Mouse (Mus musculus): ENCODE results near the gene Kcnk10. TPM values are rescaled to one million over a fixed set of nuclear protein-coding genes. Genes with fewer than 3 reads are reported as not detected.
"Not testable (repeated sequence)": the region's sequence is repeated elsewhere in the genome, so short reads cannot be mapped to it uniquely, and the experiment has no call there.

The Kcnk10 gene
- polyA plus RNA-seq (2015; fragmentation: Nextera tagmentation; extraction: Ambion mirVana): 3.0 and 3.9 TPM in 2 replicates

GRCm38 (mm10) chr12:98577861-98578360 is at the start of gene Kcnk10:
Gene Kcnk10, minus strand, starts transcription at chr12:98578310.
- H3K4me2 ChIP-seq (replicated peaks; ENCODE audit: low read depth): no peak within 1 kb of the TSS
- under 1% methylated on average over 22 of the region's 22 CpGs for WGBS
- no peaks in the 10 kb centered on the region for H3K36me3 ChIP-seq (ENCODE audit: control insufficient read depth, insufficient read depth, low read length)
- no peaks in the 10 kb centered on the region for H3K4me1 ChIP-seq (replicated peaks; ENCODE audit: control insufficient read depth, insufficient read depth)
- H3K27me3 ChIP-seq (ENCODE audit: control insufficient read depth, insufficient read depth, low read length): peaks cover 10% of the 10 kb centered on the region; the same call in 1 of the 2 replicates
- TF ChIP-seq CTCF (IDR thresholded peaks at IDR 0.05; ENCODE audit: low read depth) (no peak), EP300 (optimal IDR thresholded peaks at IDR 0.05) (no peak)
- ATAC-seq (ENCODE audit: low FRiP score, low TSS enrichment) (no peak), DNase-seq (ENCODE audit: low spot score) (no peak)
- no peak within 1 kb of the TSS for H3K4me3 ChIP-seq (ENCODE audit: low read depth, low read length)
- no peaks in the 10 kb centered on the region for H3K9me3 ChIP-seq (ENCODE audit: control insufficient read depth, low read length)
- H3K9ac ChIP-seq (ENCODE audit: low read length): no peak within 1 kb of the TSS
- H3K27ac ChIP-seq (replicated peaks): no peak within 1 kb of the TSS

DNA sequence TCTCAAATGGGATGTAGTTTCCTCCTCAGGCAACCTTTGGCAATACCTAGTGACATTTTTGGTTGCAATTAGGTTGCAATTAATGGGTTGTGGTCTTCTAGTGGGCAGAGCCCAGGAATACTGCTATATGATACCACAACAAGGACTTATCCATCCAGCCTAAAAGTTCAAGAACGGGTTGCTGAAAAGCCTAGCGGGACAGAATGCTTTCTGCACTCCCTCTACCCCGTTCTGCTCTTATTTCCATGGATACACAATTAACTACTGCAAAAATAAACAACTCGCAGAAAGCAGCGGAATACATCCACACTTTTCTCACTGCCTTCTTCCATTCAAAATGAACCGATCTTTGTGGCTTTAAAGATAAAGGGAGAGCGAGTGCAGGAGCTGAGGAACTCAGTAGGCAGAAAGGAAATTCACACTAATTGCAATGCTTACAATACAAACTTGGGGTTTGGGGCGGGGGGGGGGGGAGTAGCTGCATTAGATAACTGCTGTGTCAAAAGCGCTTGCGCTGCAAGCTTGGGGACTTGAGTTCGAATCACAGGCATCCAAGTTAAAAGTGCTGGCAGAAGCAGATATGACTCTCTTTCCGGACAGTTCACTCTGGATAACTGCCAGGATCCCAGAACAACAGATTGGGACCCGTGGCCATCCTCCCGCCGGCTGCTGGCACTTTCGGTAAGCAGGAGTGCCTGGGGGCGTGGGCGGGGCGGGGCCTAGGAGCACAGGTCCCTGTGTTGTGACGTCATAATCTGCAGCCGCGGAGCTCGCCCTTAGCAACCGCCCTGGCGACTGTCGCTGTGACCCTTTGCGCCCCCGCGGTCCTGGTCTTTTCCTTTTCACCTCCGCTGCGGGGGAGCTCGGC is 49.5 kb upstream of the Kcnk10 start, which contains the start of gene Spata7:
Gene Spata7 (plus strand): TSS at position 766 of the 868 bp plus-strand sequence.
- WGBS: 1% methylated on average over 32 of the region's 32 CpGs
- Histone ChIP-seq H3K9me3 (ENCODE audit: control insufficient read depth, low read length) (no peaks in the 10 kb centered on the region), H3K36me3 (ENCODE audit: control insufficient read depth, insufficient read depth, low read length) (no peaks in the 10 kb centered on the region), H3K4me2 (replicated peaks; ENCODE audit: low read depth) (peak within 1 kb of the TSS; percentile 79), H3K9ac (ENCODE audit: low read length) (peak within 1 kb of the TSS; percentile 71), H3K4me3 (ENCODE audit: low read depth, low read length) (peak within 1 kb of the TSS; percentile 79), H3K27me3 (ENCODE audit: control insufficient read depth, insufficient read depth, low read length) (no peaks in the 10 kb centered on the region), H3K4me1 (replicated peaks; ENCODE audit: control insufficient read depth, insufficient read depth) (no peaks in the 10 kb centered on the region), H3K27ac (replicated peaks) (no peak within 1 kb of the TSS)
- DNase-seq (ENCODE audit: low spot score) (peak; percentile 89), ATAC-seq (ENCODE audit: low FRiP score, low TSS enrichment) (peak; percentile 96)
- TF ChIP-seq CTCF (IDR thresholded peaks at IDR 0.05; ENCODE audit: low read depth) (no peak), EP300 (optimal IDR thresholded peaks at IDR 0.05) (no peak)

GRCm38 (mm10) chr12:98623266-98623665 is 45.2 kb upstream of the Kcnk10 start:
- DNase-seq (ENCODE audit: low spot score); H3K4me1 ChIP-seq (replicated peaks; ENCODE audit: control insufficient read depth, insufficient read depth); H3K36me3 ChIP-seq (ENCODE audit: control insufficient read depth, insufficient read depth, low read length); ATAC-seq (ENCODE audit: low FRiP score, low TSS enrichment); H3K4me3 ChIP-seq (ENCODE audit: low read depth, low read length); H3K9ac ChIP-seq (ENCODE audit: low read length); H3K27me3 ChIP-seq (ENCODE audit: control insufficient read depth, insufficient read depth, low read length); H3K9me3 ChIP-seq (ENCODE audit: control insufficient read depth, low read length); H3K27ac ChIP-seq (replicated peaks); H3K4me2 ChIP-seq (replicated peaks; ENCODE audit: low read depth): not testable (repeated sequence)
- 85% methylated on average over 10 of the region's 10 CpGs for WGBS

- H3K4me2 ChIP-seq (replicated peaks; ENCODE audit: low read depth); H3K27me3 ChIP-seq (ENCODE audit: control insufficient read depth, insufficient read depth, low read length); H3K4me3 ChIP-seq (ENCODE audit: low read depth, low read length); ATAC-seq (ENCODE audit: low FRiP score, low TSS enrichment); H3K4me1 ChIP-seq (replicated peaks; ENCODE audit: control insufficient read depth, insufficient read depth); H3K36me3 ChIP-seq (ENCODE audit: control insufficient read depth, insufficient read depth, low read length); H3K9me3 ChIP-seq (ENCODE audit: control insufficient read depth, low read length); H3K9ac ChIP-seq (ENCODE audit: low read length); DNase-seq (ENCODE audit: low spot score); H3K27ac ChIP-seq (replicated peaks): not testable (repeated sequence)
- TF ChIP-seq CTCF (IDR thresholded peaks at IDR 0.05; ENCODE audit: low read depth): peak; percentile 39
- WGBS: 41% methylated on average over 6 of the region's 6 CpGs
Observed at GRCm38 (mm10) chr12:98620922-98621321, 42.8 kb upstream of the Kcnk10 start.

GRCm38 (mm10) chr12:98619496-98619895 is 41.4 kb upstream of the Kcnk10 start:
- Histone ChIP-seq H3K27ac (replicated peaks) (no peak overlapping the region), H3K9ac (ENCODE audit: low read length) (no peak overlapping the region), H3K4me2 (replicated peaks; ENCODE audit: low read depth) (no peak overlapping the region), H3K9me3 (ENCODE audit: control insufficient read depth, low read length) (no peaks in the 10 kb centered on the region), H3K4me1 (replicated peaks; ENCODE audit: control insufficient read depth, insufficient read depth) (no peaks in the 10 kb centered on the region), H3K4me3 (ENCODE audit: low read depth, low read length) (no peak overlapping the region), H3K27me3 (ENCODE audit: control insufficient read depth, insufficient read depth, low read length) (no peaks in the 10 kb centered on the region), H3K36me3 (ENCODE audit: control insufficient read depth, insufficient read depth, low read length) (no peaks in the 10 kb centered on the region)
- WGBS: 61% methylated on average over 2 of the region's 2 CpGs
- no peak for DNase-seq (ENCODE audit: low spot score)
- no peak for TF ChIP-seq EP300 (optimal IDR thresholded peaks at IDR 0.05)
- no peak for ATAC-seq (ENCODE audit: low FRiP score, low TSS enrichment)

DNA sequence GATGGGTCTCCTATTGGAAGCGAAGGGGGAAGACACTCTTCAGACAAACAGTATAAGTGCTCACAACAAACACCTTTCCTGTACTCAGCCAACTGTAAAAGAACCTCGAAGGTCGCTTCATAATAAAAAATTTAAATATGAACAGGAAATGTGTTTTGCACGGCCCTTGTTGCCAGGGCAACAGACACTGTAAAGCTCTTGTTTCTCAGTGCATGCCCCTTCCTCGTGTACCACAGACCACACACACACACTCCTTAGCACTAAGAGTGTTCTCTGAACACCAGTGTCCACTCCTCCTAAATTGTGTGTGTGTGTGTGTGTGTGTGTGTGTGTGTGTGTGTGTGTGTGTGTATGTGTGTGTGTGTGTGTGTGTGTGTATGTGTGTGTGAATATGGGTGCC is 37.6 kb upstream of the Kcnk10 start:
- H3K9ac ChIP-seq (ENCODE audit: low read length): no peak overlapping the region
- no peak overlapping the region for H3K4me2 ChIP-seq (replicated peaks; ENCODE audit: low read depth)
- H3K4me3 ChIP-seq (ENCODE audit: low read depth, low read length): no peak overlapping the region
- no peak overlapping the region for H3K27ac ChIP-seq (replicated peaks)
- TF ChIP-seq CTCF (IDR thresholded peaks at IDR 0.05; ENCODE audit: low read depth): no peak
- TF ChIP-seq EP300 (optimal IDR thresholded peaks at IDR 0.05): no peak
- no peaks in the 10 kb centered on the region for H3K27me3 ChIP-seq (ENCODE audit: control insufficient read depth, insufficient read depth, low read length)
- WGBS: 55% methylated on average over 5 of the region's 5 CpGs
- no peak for ATAC-seq (ENCODE audit: low FRiP score, low TSS enrichment)
- H3K4me1 ChIP-seq (replicated peaks; ENCODE audit: control insufficient read depth, insufficient read depth): no peaks in the 10 kb centered on the region
- no peaks in the 10 kb centered on the region for H3K9me3 ChIP-seq (ENCODE audit: control insufficient read depth, low read length)
- DNase-seq (ENCODE audit: low spot score): no peak
- H3K36me3 ChIP-seq (ENCODE audit: control insufficient read depth, insufficient read depth, low read length): no peaks in the 10 kb centered on the region

All from stomach, postnatal 0 days (tissue).